Mouse (Mus musculus): ENCODE results near the gene Bola1. TPM values are rescaled to one million over a fixed set of nuclear protein-coding genes. Genes with fewer than 3 reads are reported as not detected.
A peak's percentile ranks its signal among the peaks of the same experiment; 100 is the strongest.
"Not testable (repeated sequence)": the region's sequence is repeated elsewhere in the genome, so short reads cannot be mapped to it uniquely, and the experiment has no call there.

The Bola1 gene
- total RNA-seq, 2 experiments from 2014 or later = 17.5 to 18.2 TPM

GRCm38 (mm10) chr3:96248141-96249033 is 28.9 kb upstream of the Bola1 start:
- DNase-seq = no peak
- intact Hi-C loops (cut with DNase I) = no loop called here

GRCm38 (mm10) chr3:96247356-96248140 is 28.0 kb upstream of the Bola1 start:
- DNase-seq = no peak
- intact Hi-C loops (cut with DNase I) = loop anchor here (2.0 kb wide), 1 partner anchor 15 kb away; the partner anchor contains the start of gene Hist2h4

GRCm38 (mm10) chr3:96246427-96246856 is 26.9 kb upstream of the Bola1 start, which contains the start of gene Hist2h3c1:
Hist2h3c1 (plus strand) TSS chr3:96246685.
- intact Hi-C loops (cut with DNase I) = loop anchor here (2.0 kb wide), 1 partner anchor 16 kb away; the partner anchor contains the start of gene Hist2h4

GRCm38 (mm10) chr3:96246018-96246417 is 26.5 kb upstream of the Bola1 start:
- intact Hi-C loops (cut with DNase I) = loop anchor here (2.0 kb wide), 1 partner anchor 17 kb away; the partner anchor contains the start of gene Hist2h4
- not testable (repeated sequence) for DNase-seq

More at GRCm38 (mm10) chr3:96246427-96246856, 26.9 kb upstream of the Bola1 start, which contains the start of gene Hist2h3c1:
- not testable (repeated sequence) for DNase-seq

GRCm38 (mm10) chr3:96245003-96245886 is 25.7 kb upstream of the Bola1 start, which contains the start of gene Hist2h2aa1:
Hist2h2aa1 (plus strand) TSS chr3:96245497.
- peak; percentile 83 to 85 for DNase-seq
- intact Hi-C loops (cut with DNase I) = not testable (repeated sequence)

- intact Hi-C loops (cut with DNase I) = no loop called here
- DNase-seq = no peak
Observed at GRCm38 (mm10) chr3:96243921-96244572, 24.5 kb upstream of the Bola1 start.

GRCm38 (mm10) chr3:96240799-96241197 is 21.3 kb upstream of the Bola1 start:
- intact Hi-C loops (cut with DNase I) = no loop called here
- DNase-seq = no peak

- intact Hi-C loops (cut with DNase I) = not testable (repeated sequence)
- peak; percentile 92 to 95 for DNase-seq
Observed at GRCm38 (mm10) chr3:96239949-96240798, 20.7 kb upstream of the Bola1 start, which contains the start of gene Hist2h2aa2. Hist2h2aa2 (minus strand) TSS chr3:96240276.

GRCm38 (mm10) chr3:96238954-96239793 is 19.7 kb upstream of the Bola1 start, which contains the start of gene Hist2h3c2:
Hist2h3c2 (minus strand) TSS chr3:96239127.
- peak; percentile 42 to 44 for DNase-seq
- intact Hi-C loops (cut with DNase I) = not testable (repeated sequence)

GRCm38 (mm10) chr3:96237904-96238511 is 18.5 kb upstream of the Bola1 start:
- DNase-seq = no peak
- intact Hi-C loops (cut with DNase I) = loop anchor here (2.0 kb wide), 1 partner anchor 15 kb away; no protein-coding TSS in a partner anchor

GRCm38 (mm10) chr3:96237335-96237903 is 17.9 kb upstream of the Bola1 start:
- no peak for DNase-seq
- intact Hi-C loops (cut with DNase I) = loop anchor here (2.0 kb wide), 1 partner anchor 15 kb away; no protein-coding TSS in a partner anchor

GRCm38 (mm10) chr3:96236834-96237334 is 17.4 kb upstream of the Bola1 start:
- intact Hi-C loops (cut with DNase I) = loop anchor here (2.0 kb wide), 1 partner anchor 14 kb away; no protein-coding TSS in a partner anchor
- no peak for DNase-seq

- intact Hi-C loops (cut with DNase I) = loop anchor here (2.0 kb wide), 1 partner anchor 13 kb away; no protein-coding TSS in a partner anchor
- DNase-seq = no peak
Observed at GRCm38 (mm10) chr3:96235836-96236235, 16.3 kb upstream of the Bola1 start.

GRCm38 (mm10) chr3:96234914-96235313 is 15.4 kb upstream of the Bola1 start:
- DNase-seq = no peak
- intact Hi-C loops (cut with DNase I) = no loop called here

- intact Hi-C loops (cut with DNase I) = no loop called here
- no peak for DNase-seq
Observed at GRCm38 (mm10) chr3:96231758-96232120, 12.2 kb upstream of the Bola1 start.

Data from heart, postnatal 14 days (tissue).